Mouse (Mus musculus) hindbrain, embryonic 16.5 days (tissue): ENCODE data around the gene Slc25a43. TPM values are rescaled to one million over a fixed set of nuclear protein-coding genes. Genes with fewer than 3 reads are reported as not detected.

Experiments used
- ATAC-seq: fragments of 200-750 bp; cut with Nextera tagmentation; 2 replicates; pipeline ENCODE4 v1.8.0; 2017; ENCODE audit warnings: moderate TSS enrichment, moderate library complexity
- H3K27ac ChIP-seq: fragments of 300-500 bp; sonication (generic); 2 replicates; pipeline ENCODE4 v1.5.1; 2014; ENCODE audit warnings: low read depth, mild to moderate bottlenecking, control low read depth, low read length, moderate library complexity
- H3K27me3 ChIP-seq: fragments of 300-500 bp; sonication (generic); replicated peaks from 2 replicates; pipeline ENCODE4 v1.6.1; 2014; ENCODE audit warnings: low read length; ENCODE audit not compliant: control insufficient read depth, insufficient read depth
- H3K36me3 ChIP-seq: fragments of 300-500 bp; sonication (generic); 2 replicates; pipeline ENCODE4 v1.6.1; 2014; ENCODE audit warnings: mild to moderate bottlenecking, low read length, moderate library complexity, mixed read lengths; ENCODE audit not compliant: control insufficient read depth, insufficient read depth
- H3K4me1 ChIP-seq: fragments of 300-500 bp; sonication (generic); 2 replicates; pipeline ENCODE4 v1.6.1; 2014; ENCODE audit warnings: low read depth, low read length; ENCODE audit not compliant: control insufficient read depth, insufficient read depth
- H3K4me2 ChIP-seq: fragments of 300-500 bp; sonication (generic); 2 replicates; pipeline ENCODE4 v1.6.1; 2014; ENCODE audit warnings: mild to moderate bottlenecking, low read length, control low read depth, moderate library complexity
- H3K4me3 ChIP-seq: fragments of 300-500 bp; sonication (generic); 2 replicates; pipeline ENCODE4 v1.5.1; 2014; ENCODE audit warnings: mild to moderate bottlenecking, low read length, control low read depth, moderate library complexity
- H3K9ac ChIP-seq: fragments of 300-500 bp; sonication (generic); 2 replicates; pipeline ENCODE4 v1.6.1; 2014; ENCODE audit warnings: low read depth, mild to moderate bottlenecking, control low read depth, low read length, moderate library complexity
- H3K9me3 ChIP-seq: fragments of 300-500 bp; sonication (generic); 2 replicates; pipeline ENCODE4 v1.6.1; 2014; ENCODE audit warnings: mild to moderate bottlenecking, low read length, moderate library complexity; ENCODE audit not compliant: control insufficient read depth
- WGBS: fragments of 180-500 bp; shearing (Covaris S2); extraction: QIAGEN DNeasy Blood & Tissue Kit; methylation state at CpG from one replicate; pipeline ENCODE4 v1.1.7; 2014; 5-methylcytosine and 5-hydroxymethylcytosine counted together
- polyA plus RNA-seq: library from polyadenylated mRNA; unstranded; fragments of >200 nt; fragmentation: Nextera tagmentation; extraction: Ambion mirVana; gene quantifications from 2 replicates; pipeline ENCODE4 v1.2.1, GENCODE M21; 2015

Slc25a43 gene
- polyA plus RNA-seq, 1 experiment from 2014 or later = 0.81 TPM

- Histone ChIP-seq H3K4me3 (no peak overlapping the region), H3K27ac (no peak overlapping the region), H3K36me3 (no peaks in the 10 kb centered on the region), H3K27me3 (no peaks in the 10 kb centered on the region), H3K9me3 (no peaks in the 10 kb centered on the region), H3K9ac (no peak overlapping the region), H3K4me1 (peaks cover 3% of the 10 kb centered on the region; the same call in 1 of the 2 replicates), H3K4me2 (no peak overlapping the region)
- WGBS = 79% methylated on average over 4 of the region's 4 CpGs
- ATAC-seq = no peak
Measured at GRCm38 (mm10) chrX:36815022-36815421, 71.6 kb downstream of the Slc25a43 start.

- Histone ChIP-seq H3K36me3 (no peaks in the 10 kb centered on the region), H3K4me3 (no peak overlapping the region), H3K27me3 (no peaks in the 10 kb centered on the region), H3K4me1 (peaks cover 3% of the 10 kb centered on the region; the same call in 1 of the 2 replicates), H3K9me3 (no peaks in the 10 kb centered on the region), H3K4me2 (no peak overlapping the region), H3K9ac (no peak overlapping the region), H3K27ac (no peak overlapping the region)
- ATAC-seq = no peak
- WGBS = 83% methylated on average over 3 of the region's 4 CpGs
Measured at GRCm38 (mm10) chrX:36815439-36815838, 72.0 kb downstream of the Slc25a43 start.

- WGBS = 24% methylated on average over 8 of the region's 8 CpGs
- Histone ChIP-seq H3K27ac (peak overlapping the region; percentile 67), H3K9ac (no peak overlapping the region), H3K4me1 (peaks cover 3% of the 10 kb centered on the region; the same call in 1 of the 2 replicates), H3K36me3 (no peaks in the 10 kb centered on the region), H3K4me2 (peak overlapping the region; percentile 52), H3K27me3 (no peaks in the 10 kb centered on the region), H3K9me3 (no peaks in the 10 kb centered on the region), H3K4me3 (no peak overlapping the region)
- peak; percentile 32 for ATAC-seq
Measured at GRCm38 (mm10) chrX:36816368-36816899, 73.0 kb downstream of the Slc25a43 start.

GRCm38 (mm10) chrX:36816953-36817441, 73.5 kb downstream of the Slc25a43 start:
- Histone ChIP-seq H3K36me3 (no peaks in the 10 kb centered on the region), H3K27ac (peak overlapping the region; percentile 67), H3K4me1 (peaks cover 3% of the 10 kb centered on the region; the same call in 1 of the 2 replicates), H3K4me3 (peak overlapping the region; percentile 23), H3K4me2 (peak overlapping the region; percentile 52), H3K27me3 (no peaks in the 10 kb centered on the region), H3K9me3 (no peaks in the 10 kb centered on the region), H3K9ac (peak overlapping the region; percentile 39; the same call in 1 of the 2 replicates)
- peak; percentile 83 for ATAC-seq
- 8% methylated on average over 10 of the region's 10 CpGs for WGBS

- Histone ChIP-seq H3K9ac (no peak overlapping the region), H3K4me3 (no peak overlapping the region), H3K4me1 (peaks cover 3% of the 10 kb centered on the region; the same call in 1 of the 2 replicates), H3K36me3 (no peaks in the 10 kb centered on the region), H3K4me2 (no peak overlapping the region), H3K27ac (no peak overlapping the region), H3K27me3 (no peaks in the 10 kb centered on the region), H3K9me3 (no peaks in the 10 kb centered on the region)
- no peak for ATAC-seq
- WGBS = 49% methylated on average over 4 of the region's 4 CpGs
Measured at GRCm38 (mm10) chrX:36819575-36819974, 76.1 kb downstream of the Slc25a43 start.

GRCm38 (mm10) chrX:36820201-36820600, 76.7 kb downstream of the Slc25a43 start:
- Histone ChIP-seq H3K4me1 (peaks cover 3% of the 10 kb centered on the region; the same call in 1 of the 2 replicates), H3K27ac (no peak overlapping the region), H3K9ac (no peak overlapping the region), H3K36me3 (no peaks in the 10 kb centered on the region), H3K4me2 (no peak overlapping the region), H3K4me3 (no peak overlapping the region), H3K9me3 (no peaks in the 10 kb centered on the region), H3K27me3 (no peaks in the 10 kb centered on the region)
- ATAC-seq = peak; percentile 45; the same call in 1 of the 2 replicates
- WGBS = 13% methylated on average over 4 of the region's 4 CpGs

- no peak for ATAC-seq
- Histone ChIP-seq H3K9me3 (no peaks in the 10 kb centered on the region), H3K4me2 (no peak overlapping the region), H3K4me3 (no peak overlapping the region), H3K9ac (no peak overlapping the region), H3K27ac (no peak overlapping the region), H3K4me1 (no peaks in the 10 kb centered on the region), H3K27me3 (no peaks in the 10 kb centered on the region), H3K36me3 (no peaks in the 10 kb centered on the region)
- 86% methylated on average over 10 of the region's 10 CpGs for WGBS
Measured at GRCm38 (mm10) chrX:36823932-36824711, 80.7 kb downstream of the Slc25a43 start.

GRCm38 (mm10) chrX:36825032-36825431, 81.6 kb downstream of the Slc25a43 start:
- 52% methylated on average over 2 of the region's 2 CpGs for WGBS

More at GRCm38 (mm10) chrX:36825032-36825431, 81.6 kb downstream of the Slc25a43 start:
- Histone ChIP-seq H3K27ac (no peak overlapping the region), H3K4me2 (no peak overlapping the region), H3K4me1 (no peaks in the 10 kb centered on the region), H3K9me3 (no peaks in the 10 kb centered on the region), H3K36me3 (no peaks in the 10 kb centered on the region), H3K4me3 (no peak overlapping the region), H3K27me3 (no peaks in the 10 kb centered on the region), H3K9ac (no peak overlapping the region)
- no peak for ATAC-seq
